Mouse (Mus musculus): ENCODE measurements around the gene Gnaz.
"Not testable (repeated sequence)": the region's sequence is repeated elsewhere in the genome, so short reads cannot be mapped to it uniquely, and the experiment has no call there.

DNA sequence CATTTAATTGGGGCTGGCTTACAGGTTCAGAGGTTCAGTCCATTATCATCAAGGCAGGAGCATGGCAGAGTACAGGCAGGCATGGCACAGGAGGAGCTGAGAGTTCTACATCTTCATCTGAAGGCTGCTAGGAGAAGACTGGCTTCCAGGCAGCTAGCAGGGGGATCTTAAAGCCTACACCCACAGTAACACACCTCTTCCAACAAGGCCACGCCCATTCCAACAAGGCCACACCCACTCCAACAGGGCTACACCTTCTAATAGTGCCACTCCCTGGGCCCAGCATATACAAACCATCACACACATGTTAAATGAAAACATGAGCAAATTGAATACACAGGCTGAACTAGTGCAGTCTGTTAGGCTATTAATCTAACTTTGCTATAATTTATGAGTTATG lies 75.1 kb downstream of the Gnaz start:
- not testable (repeated sequence) for TF ChIP-seq CTCF, POLR2A (IDR thresholded peaks at IDR 0.05; ENCODE audit: extremely low read depth, insufficient read depth, low read length)
